Mouse (Mus musculus) induced T-regulatory cell, adult 2 months (primary cell): ENCODE measurements around the gene Ctdsp2.

Experiments
- DNase-seq: peaks from one replicate; pipeline ENCODE4 v3.0.0-alpha.2; 2012; ENCODE audit warnings: low read depth

The Ctdsp2 gene

GRCm38 (mm10) chr10:126990313-126991056 lies 12.0 kb downstream of the Ctdsp2 start:
- peak; percentile 86 for DNase-seq

DNA sequence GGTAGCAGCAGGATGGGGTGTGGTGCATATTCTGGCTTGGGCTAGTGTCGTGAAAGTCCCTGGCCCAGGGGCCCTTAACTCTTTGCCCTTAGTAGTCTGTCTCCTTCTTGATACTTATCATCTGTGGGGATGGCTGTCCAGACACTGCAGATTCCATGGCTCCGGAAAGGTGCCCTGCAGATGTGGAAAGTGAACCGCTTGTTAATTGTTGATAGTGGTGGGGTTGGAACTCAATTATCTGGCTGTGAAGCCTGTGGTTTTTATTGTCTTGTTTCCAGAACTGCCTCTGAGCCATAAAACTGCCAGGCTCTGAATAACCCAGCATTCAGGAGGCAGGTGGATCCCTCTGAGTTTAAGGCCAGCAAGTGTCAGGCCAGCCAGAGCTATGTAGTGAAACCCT lies 13.2 kb downstream of the Ctdsp2 start:
- no peak for DNase-seq

DNA sequence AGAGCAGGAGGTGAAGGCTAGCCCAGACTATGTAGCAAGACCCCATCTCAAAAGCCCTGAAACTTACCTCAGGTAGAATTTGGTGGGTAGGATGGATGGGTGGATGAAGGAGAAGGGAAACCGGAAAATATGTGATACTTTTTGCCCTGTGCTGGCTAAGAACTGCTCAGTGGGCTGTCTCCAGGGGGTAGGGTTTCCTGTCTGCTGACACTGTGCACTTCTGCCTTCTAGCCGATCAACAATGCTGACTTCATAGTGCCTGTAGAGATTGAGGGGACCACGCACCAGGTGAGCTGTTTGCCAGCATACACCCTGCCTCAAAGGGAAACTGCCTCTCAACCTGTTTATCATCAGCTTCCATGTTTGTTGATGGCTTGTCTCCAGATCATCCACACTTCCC lies 15.1 kb downstream of the Ctdsp2 start:
- DNase-seq = no peak

GRCm38 (mm10) chr10:126997340-126998113 lies 19.0 kb downstream of the Ctdsp2 start:
- no peak for DNase-seq

- DNase-seq = no peak
Observed at GRCm38 (mm10) chr10:127000529-127000928, 22.0 kb downstream of the Ctdsp2 start, which contains the start of gene Avil. Avil (plus strand) TSS chr10:127000709.

GRCm38 (mm10) chr10:127001297-127001696 lies 22.8 kb downstream of the Ctdsp2 start:
- no peak for DNase-seq

DNA sequence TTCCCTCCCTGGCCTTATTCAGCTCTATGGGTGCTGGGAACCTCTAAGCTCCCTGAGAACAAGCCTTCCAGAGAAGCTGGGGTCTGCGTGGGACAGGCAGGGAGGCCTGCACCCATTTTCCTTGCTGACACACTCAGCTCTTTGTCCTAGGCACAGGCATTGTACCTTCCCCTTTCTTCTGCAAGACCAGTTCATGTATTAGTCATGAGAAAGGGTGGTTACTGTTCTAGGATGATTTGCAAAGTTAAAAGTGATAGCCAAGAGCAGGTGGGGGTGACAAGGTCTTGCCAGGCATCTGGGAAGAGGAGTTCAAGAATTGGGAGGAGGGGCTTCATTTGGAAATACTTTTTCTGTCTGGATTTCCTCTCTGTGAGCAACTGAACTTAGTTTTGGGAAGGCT lies 23.5 kb downstream of the Ctdsp2 start:
- DNase-seq = no peak

- DNase-seq = no peak
Observed at GRCm38 (mm10) chr10:127002765-127003164, 24.2 kb downstream of the Ctdsp2 start.

DNA sequence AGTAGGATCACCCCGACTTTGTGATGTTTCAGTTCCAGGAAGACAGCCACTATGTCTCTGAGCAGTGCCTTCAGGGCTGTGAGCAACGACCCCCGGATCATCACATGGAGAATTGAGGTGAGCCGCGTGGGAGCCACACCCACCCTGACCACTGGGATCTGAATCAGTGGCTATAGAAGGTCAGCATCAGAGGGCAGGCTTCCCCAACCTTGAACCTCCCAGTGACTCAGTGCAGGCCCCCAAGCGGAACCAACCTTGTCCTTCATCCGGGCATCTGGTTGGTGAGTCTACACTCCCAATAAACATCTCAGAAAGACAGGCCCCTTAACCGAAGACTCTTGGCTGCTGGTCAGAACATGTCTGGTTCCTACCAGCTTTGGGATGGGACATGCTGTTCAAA lies 24.8 kb downstream of the Ctdsp2 start:
- no peak for DNase-seq

- no peak for DNase-seq
Observed at GRCm38 (mm10) chr10:127003806-127004205, 25.3 kb downstream of the Ctdsp2 start.

DNA sequence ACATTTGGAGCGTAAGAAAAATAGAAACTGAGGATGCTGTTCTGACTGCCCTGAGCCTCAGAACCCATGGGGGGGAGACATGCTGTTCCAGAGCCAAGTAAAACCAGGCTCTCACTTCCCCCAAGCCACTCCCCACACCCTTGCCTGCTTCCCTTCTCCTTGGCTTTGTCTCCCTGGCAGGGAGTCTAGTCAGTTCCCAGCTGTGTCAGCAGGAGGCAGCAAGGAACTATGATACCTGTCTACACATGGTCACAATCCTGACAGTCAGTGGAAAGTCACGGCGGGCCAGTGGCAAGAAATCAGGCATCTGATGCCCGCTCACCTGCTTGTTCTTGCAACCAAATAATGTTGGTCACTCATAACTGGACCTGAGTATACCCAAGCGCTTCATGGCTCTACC lies 38.0 kb downstream of the Ctdsp2 start:
- DNase-seq = no peak

- no peak for DNase-seq
Observed at GRCm38 (mm10) chr10:127017071-127017470, 38.6 kb downstream of the Ctdsp2 start.

DNA sequence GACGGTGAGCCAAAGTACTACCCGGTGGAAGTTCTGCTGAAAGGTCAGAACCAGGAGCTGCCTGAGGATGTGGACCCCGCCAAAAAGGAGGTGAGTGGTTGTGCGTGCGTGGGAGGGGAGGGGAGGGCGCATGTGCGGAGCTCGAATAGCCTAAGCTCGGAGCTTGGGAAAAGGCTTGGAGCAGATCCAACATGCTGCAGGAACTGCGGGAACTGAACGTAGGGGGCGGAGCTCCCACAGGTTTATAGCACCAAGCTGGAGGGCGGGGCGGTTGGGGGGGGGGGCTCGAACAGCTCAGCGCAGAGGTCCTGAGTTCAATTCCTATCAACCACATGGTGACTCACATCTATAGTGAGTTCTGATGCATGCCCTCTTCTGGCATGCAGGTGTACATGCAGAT lies 39.9 kb downstream of the Ctdsp2 start:
- no peak for DNase-seq

GRCm38 (mm10) chr10:127030336-127031296 lies 52.1 kb downstream of the Ctdsp2 start, which contains the start of gene Tsfm:
Tsfm (minus strand) TSS chr10:127030840.
- peak; percentile 93 for DNase-seq

DNA sequence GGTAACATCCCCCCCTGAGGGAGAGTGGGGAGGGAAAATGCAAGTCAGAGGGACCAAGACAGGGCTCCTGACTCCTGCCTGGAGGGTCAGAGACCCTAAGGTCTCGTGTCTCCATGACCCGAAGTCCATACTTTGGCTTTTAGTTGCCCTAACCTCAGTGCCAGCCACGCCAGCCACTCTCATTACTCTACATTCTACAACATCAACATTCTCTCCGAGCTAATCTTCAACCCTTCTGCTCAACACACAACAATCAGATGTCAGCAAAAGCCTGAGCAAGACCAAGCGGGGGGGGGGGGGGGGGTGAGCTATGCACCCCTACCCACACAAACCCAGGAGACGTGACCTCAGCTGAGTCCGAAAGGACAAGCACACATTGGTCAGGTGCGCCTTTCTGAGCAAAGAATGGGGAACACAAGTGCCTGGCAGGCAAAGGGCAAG lies 54.8 kb downstream of the Ctdsp2 start:
- no peak for DNase-seq

- no peak for DNase-seq
Observed at GRCm38 (mm10) chr10:127036273-127036672, 57.8 kb downstream of the Ctdsp2 start.

GRCm38 (mm10) chr10:127037641-127038040 lies 59.1 kb downstream of the Ctdsp2 start:
- DNase-seq = no peak

DNA sequence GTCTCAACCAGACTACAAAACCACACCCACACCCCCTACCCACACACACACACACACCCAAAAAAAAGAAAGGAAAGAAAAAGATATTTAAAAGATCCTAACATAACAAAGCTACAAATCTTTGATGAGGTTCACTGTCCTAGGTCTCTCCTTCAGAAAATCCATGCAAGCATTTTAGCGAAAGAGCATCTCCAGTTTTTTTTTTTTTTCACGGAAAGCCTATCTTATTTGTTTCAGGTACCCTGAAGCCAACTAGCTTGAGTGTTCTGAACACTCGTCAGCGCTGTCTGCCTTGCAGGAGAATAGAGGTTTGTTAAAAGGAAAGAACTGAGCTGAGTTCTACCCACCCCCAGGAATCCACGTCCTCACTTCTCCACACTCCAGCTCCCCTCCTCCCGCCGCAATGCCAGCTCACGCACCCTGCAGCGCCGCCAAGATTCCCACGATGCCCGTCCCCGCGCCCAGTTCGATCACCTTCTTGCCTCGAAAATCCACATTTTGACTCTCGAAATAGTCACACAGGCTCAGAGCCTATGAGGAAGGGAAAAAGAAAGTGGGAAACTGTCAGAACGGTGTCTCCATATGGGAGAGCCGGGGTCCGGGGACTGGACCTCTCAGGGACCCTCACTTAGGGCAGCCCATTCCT lies 62.2 kb downstream of the Ctdsp2 start:
- peak; percentile 41 for DNase-seq

- no peak for DNase-seq
Observed at GRCm38 (mm10) chr10:127041274-127041766, 62.8 kb downstream of the Ctdsp2 start, which contains the start of the genes Mettl1 and Eef1akmt3. Mettl1 (plus strand) TSS chr10:127041414. Eef1akmt3 (minus strand) TSS chr10:127041513.

DNA sequence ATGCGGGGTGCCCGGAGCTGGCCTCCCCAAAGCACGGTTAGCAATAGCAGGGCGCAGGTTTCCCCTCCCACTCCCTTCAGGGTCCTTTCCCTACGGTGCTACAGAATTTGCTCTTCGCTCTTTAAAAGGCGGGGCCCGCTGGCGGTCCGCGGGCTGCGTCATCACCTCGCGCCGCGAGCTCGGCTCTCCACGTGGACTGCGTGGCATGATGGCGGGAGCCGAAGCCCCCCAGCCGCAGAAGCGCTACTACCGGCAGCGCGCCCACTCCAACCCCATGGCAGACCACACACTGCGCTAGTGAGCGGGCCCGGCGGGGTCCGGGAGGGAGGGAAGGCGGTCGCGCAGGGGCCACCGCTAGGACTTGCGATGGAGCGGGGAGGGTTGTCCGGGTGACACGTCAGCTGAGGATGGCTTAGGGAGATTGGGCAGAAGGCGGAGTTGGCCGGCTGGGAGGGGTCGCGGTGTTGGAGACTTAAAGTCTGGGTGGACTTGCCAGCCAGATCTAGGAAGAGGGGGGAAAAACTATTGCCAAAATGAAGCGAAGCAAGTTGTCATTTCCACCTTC lies 63.3 kb downstream of the Ctdsp2 start:
- DNase-seq = peak; percentile 92
